Mouse (Mus musculus) heart, embryonic 12.5 days (tissue): ENCODE data around the gene Mrpl52. TPM values are rescaled to one million over a fixed set of nuclear protein-coding genes. Genes with fewer than 3 reads are reported as not detected.

Experiments
- ATAC-seq: fragments of 200-750 bp; cut with Nextera tagmentation; 2 replicates; pipeline ENCODE4 v1.8.0; 2017; ENCODE audit warnings: moderate TSS enrichment, moderate library complexity; ENCODE audit not compliant: insufficient number of reproducible peaks, low FRiP score
- H3K27ac ChIP-seq: fragments of 300-500 bp; sonication (generic); 2 replicates; pipeline ENCODE4 v1.5.1; 2016; ENCODE audit warnings: mild to moderate bottlenecking, moderate library complexity; ENCODE audit not compliant: poor library complexity, severe bottlenecking
- H3K27me3 ChIP-seq: fragments of 300-500 bp; sonication (generic); replicated peaks from 2 replicates; pipeline ENCODE4 v1.6.1; 2016; ENCODE audit warnings: mild to moderate bottlenecking, moderate library complexity
- H3K36me3 ChIP-seq: fragments of 300-500 bp; sonication (generic); 2 replicates; pipeline ENCODE4 v1.6.1; 2016; ENCODE audit warnings: mild to moderate bottlenecking, moderate library complexity
- H3K4me1 ChIP-seq: fragments of 300-500 bp; sonication (generic); replicated peaks from 2 replicates; pipeline ENCODE4 v1.6.1; 2016; ENCODE audit warnings: mild to moderate bottlenecking
- H3K4me2 ChIP-seq: fragments of 300-500 bp; sonication (generic); 2 replicates; pipeline ENCODE4 v1.6.1; 2016; ENCODE audit warnings: mild to moderate bottlenecking, moderate library complexity
- H3K4me3 ChIP-seq: fragments of 300-500 bp; sonication (generic); 2 replicates; pipeline ENCODE4 v1.5.1; 2016; ENCODE audit warnings: mild to moderate bottlenecking
- H3K9ac ChIP-seq: fragments of 300-500 bp; sonication (generic); 2 replicates; pipeline ENCODE4 v1.6.1; 2016; ENCODE audit warnings: mild to moderate bottlenecking, moderate library complexity
- H3K9me3 ChIP-seq: fragments of 300-500 bp; sonication (generic); replicated peaks from 2 replicates; pipeline ENCODE4 v1.6.1; 2016; ENCODE audit warnings: mild to moderate bottlenecking, moderate library complexity
- WGBS: fragments of 180-500 bp; shearing (Covaris S2); methylation state at CpG from one replicate; pipeline ENCODE4 v1.1.7; 2016; 5-methylcytosine and 5-hydroxymethylcytosine counted together
- polyA plus RNA-seq: library from polyadenylated mRNA; unstranded; fragments of >200 nt; fragmentation: Nextera tagmentation; extraction: Ambion mirVana; gene quantifications from 2 replicates; pipeline ENCODE4 v1.2.1, GENCODE M21; 2016

The Mrpl52 gene
- polyA plus RNA-seq, 1 experiment from 2014 or later: 290 TPM

DNA sequence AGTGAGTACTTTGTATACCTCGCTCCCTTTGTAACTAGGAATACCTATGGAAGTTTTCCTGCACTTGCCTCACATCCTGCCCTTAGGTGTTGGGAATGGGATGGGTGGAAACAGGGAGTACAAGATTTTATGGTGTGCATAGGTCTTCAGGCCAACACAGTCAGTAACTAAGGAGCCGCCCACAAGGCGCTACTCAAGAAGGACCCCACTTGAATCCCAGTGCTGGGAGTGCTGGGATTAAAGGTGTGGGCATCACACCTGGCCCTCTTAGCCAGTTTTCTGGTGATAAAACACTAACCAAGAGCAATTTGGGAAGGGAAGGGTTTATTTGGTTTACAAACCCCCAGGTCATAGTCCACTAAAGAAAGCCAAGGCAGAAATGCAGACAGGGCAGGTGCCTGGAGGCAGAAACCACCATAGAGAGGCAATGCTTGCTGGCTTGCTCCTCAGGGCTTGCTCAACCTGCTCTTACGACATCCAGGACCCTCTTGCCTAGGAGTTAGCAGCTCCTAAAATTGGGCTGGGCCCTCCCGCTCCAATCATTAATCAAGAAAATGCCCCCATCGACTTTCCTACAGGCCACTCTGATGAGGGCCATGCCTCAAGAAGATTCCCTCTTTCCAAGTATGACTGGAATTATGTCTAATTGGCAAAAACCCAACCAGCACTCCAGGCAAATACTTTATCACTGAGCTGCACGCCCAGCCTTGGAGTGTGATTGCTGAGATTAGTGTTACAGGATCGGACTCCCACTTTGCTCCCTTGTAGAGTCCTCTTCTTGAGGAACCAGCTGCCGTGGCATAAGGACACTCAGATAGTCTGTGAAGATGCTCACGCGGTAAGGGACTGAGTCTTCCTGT lies 28.2 kb downstream of the Mrpl52 start:
- no peak overlapping the region for H3K4me2 ChIP-seq
- no peaks in the 10 kb centered on the region; the same call in 1 of the 2 replicates for H3K27me3 ChIP-seq
- 61% methylated on average over 11 of the region's 11 CpGs for WGBS
- H3K36me3 ChIP-seq: no peaks in the 10 kb centered on the region
- no peak for ATAC-seq
- H3K4me3 ChIP-seq: no peak overlapping the region
- H3K27ac ChIP-seq: no peak overlapping the region
- no peaks in the 10 kb centered on the region for H3K9me3 ChIP-seq
- no peaks in the 10 kb centered on the region for H3K4me1 ChIP-seq
- no peak overlapping the region for H3K9ac ChIP-seq

DNA sequence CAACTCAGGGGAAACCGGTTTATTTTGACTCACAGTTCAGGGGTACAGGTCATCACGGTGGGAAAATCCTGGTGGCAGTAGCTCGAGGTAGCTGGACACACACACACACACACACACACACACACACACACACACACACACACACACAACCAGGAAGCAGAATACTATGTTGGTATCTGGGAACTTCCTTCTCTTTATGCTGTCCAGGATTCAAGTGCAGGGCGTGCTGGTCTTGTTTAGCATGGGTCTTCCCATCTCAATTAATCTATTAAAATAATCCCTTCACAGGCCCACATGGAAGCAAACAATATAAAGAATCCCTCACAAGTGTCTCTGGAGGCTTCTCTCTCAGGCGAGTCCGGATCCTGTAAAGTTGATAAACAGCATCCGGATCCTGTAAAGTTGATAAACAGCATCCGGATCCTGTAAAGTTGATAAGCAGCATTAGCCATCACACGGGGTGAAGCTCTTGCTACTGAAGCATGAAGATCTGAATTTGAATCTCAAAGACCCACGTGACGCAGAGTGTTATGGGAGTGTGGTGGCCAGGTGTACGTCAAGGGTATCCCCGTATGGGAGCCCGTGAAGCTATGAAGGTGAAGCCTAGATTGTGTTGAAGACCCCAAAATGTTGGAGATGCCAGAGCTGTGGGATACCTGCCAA lies 31.3 kb downstream of the Mrpl52 start:
- H3K4me2 ChIP-seq: no peak overlapping the region
- no peaks in the 10 kb centered on the region for H3K9me3 ChIP-seq
- H3K9ac ChIP-seq: no peak overlapping the region
- no peak for ATAC-seq
- no peaks in the 10 kb centered on the region for H3K4me1 ChIP-seq
- H3K27ac ChIP-seq: no peak overlapping the region
- no peak overlapping the region for H3K4me3 ChIP-seq
- 72% methylated on average over 14 of the region's 14 CpGs for WGBS
- no peaks in the 10 kb centered on the region for H3K27me3 ChIP-seq
- no peaks in the 10 kb centered on the region for H3K36me3 ChIP-seq

DNA sequence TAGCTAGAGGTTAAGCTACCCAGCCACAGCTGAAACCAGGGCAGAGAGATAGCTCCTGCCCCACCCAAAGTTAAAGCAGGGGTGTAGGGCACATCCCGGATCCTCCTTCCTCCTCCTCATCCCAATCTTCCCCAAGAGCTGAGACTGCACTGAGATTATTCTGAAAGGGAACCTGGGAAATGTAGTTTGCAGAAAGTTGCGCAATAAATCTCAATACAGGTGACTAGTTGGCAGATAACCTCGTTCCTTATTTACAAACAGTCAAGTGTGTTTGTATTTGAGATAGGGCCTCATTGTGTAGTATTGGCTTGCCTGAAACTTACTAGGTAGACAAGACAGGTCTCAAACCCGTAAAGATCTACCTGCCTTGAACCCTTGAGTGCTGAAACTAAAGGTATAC lies 35.4 kb downstream of the Mrpl52 start:
- Histone ChIP-seq H3K9me3 (no peaks in the 10 kb centered on the region), H3K4me2 (no peak overlapping the region), H3K36me3 (peaks cover 16% of the 10 kb centered on the region), H3K4me1 (peaks cover 9% of the 10 kb centered on the region; the same call in 1 of the 2 replicates), H3K27ac (no peak overlapping the region), H3K9ac (no peak overlapping the region), H3K4me3 (no peak overlapping the region), H3K27me3 (no peaks in the 10 kb centered on the region)
- 82% methylated on average over 4 of the region's 4 CpGs for WGBS
- ATAC-seq: no peak

DNA sequence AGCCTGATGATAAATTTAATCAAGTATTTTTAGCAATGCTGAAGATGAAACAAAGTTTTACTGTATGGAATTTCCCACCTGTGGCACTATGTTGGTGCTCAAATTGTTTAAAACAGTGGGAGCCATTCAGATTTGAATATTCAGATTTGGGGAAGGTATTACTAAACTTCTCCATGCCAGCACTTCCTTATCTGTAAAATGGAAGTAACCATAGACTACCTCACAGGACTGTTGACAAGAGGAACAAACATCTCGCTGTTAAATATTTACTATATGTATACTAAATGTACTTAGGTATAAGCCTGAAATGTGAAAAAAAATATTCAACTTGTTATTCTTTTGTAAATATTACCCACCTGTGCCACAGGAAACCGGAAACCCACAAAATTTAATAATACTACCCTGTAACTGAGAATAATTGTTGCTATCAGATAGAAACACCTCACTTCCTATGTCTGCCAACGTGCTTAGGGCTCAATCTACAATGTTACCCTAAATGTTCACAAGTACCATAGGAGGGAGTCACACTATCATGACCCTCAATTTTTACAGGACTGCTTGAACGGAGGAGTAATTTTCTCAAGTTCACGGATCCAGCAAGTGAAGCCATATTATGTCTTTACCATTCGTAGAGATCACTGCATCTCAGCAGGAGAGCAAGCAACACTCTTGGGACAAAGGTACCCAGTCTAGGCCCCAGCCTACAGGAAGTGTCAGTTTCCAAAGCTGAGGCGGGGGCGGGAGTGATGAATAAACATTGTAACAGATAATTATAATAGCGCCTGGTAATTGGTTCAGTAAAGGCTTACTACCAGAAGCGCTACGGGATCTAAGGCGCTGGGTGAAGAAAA lies 36.6 kb downstream of the Mrpl52 start:
- ATAC-seq: no peak
- Histone ChIP-seq H3K27ac (peak overlapping the region; percentile 45; the same call in 1 of the 2 replicates), H3K9ac (peak overlapping the region; percentile 90; the same call in 1 of the 2 replicates), H3K4me1 (peaks cover 12% of the 10 kb centered on the region; the same call in 1 of the 2 replicates), H3K4me2 (peak overlapping the region; percentile 83), H3K27me3 (no peaks in the 10 kb centered on the region), H3K4me3 (peak overlapping the region; percentile 81), H3K36me3 (peaks cover 28% of the 10 kb centered on the region), H3K9me3 (no peaks in the 10 kb centered on the region)
- 15% methylated on average over 12 of the region's 12 CpGs for WGBS

DNA sequence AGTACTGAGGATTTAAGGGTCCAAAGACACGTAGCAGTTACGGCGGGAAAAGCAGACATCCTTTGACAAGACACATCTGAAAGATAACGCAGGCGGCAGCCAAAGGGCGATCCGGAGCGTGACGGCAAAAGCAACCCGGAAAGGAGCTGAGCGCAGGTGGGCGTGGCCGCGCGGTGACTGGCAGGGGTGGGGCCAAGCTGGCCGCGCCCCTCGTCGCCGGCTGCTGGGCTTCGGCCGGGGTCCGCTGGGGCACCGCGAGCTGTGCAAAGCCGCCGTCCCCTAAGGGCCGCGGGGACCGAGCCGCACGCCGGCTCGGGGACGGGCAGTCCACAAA lies 37.2 kb downstream of the Mrpl52 start, which contains the start of gene Lrp10:
Gene Lrp10 (plus strand): TSS at position 179 of the 334 bp plus-strand sequence.
- H3K4me2 ChIP-seq: peak within 1 kb of the TSS; percentile 83
- H3K9me3 ChIP-seq: no peaks in the 10 kb centered on the region
- H3K4me3 ChIP-seq: peak within 1 kb of the TSS; percentile 81
- H3K9ac ChIP-seq: peak within 1 kb of the TSS; percentile 90
- peak within 1 kb of the TSS; percentile 83 for H3K27ac ChIP-seq
- H3K27me3 ChIP-seq: no peaks in the 10 kb centered on the region
- ATAC-seq: peak; percentile 93
- WGBS: under 1% methylated on average over 35 of the region's 35 CpGs
- H3K4me1 ChIP-seq: peaks cover 12% of the 10 kb centered on the region; the same call in 1 of the 2 replicates
- H3K36me3 ChIP-seq: peaks cover 34% of the 10 kb centered on the region

DNA sequence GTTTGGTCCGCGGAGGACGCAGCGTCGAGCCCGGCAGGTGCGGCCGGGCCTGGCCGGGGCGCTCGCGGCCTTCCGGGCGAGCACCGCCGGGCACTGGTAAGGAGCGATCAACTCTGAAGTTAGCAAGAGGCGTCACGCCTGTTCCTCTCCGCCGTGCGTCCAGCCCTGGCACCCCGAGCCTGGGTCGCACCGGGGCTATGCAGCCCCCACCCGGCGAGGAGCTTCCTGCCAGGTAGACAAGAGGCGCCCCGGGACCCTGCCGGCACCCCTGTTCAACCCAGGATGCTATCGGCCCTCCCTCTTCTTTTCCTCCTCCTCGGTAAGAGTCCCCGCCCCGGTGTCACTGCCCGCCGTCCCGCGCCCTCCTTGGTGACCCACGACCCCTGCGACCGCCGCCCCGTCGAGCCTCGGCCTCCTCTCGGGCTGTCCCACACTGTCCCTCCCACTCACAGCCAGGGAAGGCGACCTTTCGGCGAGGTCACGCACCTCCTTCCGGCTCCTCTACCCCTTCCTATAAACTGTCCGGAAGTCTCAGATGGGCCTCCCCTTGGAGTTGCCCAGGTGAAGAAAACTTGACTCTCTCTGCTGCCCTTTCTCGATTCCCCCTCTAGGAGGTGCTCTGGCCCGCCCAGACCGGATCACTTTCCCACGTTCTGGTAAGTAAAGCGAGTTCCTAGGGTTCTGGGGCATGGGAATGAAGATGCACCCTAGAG lies 37.7 kb downstream of the Mrpl52 start:
- peak; percentile 78 for ATAC-seq
- peak overlapping the region; percentile 90 for H3K9ac ChIP-seq
- under 1% methylated on average over 55 of the region's 57 CpGs for WGBS
- H3K36me3 ChIP-seq: peaks cover 39% of the 10 kb centered on the region
- H3K4me1 ChIP-seq: peaks cover 12% of the 10 kb centered on the region; the same call in 1 of the 2 replicates
- peak overlapping the region; percentile 83 for H3K4me2 ChIP-seq
- peak overlapping the region; percentile 81 for H3K4me3 ChIP-seq
- H3K9me3 ChIP-seq: no peaks in the 10 kb centered on the region
- peak overlapping the region; percentile 83 for H3K27ac ChIP-seq
- H3K27me3 ChIP-seq: no peaks in the 10 kb centered on the region

DNA sequence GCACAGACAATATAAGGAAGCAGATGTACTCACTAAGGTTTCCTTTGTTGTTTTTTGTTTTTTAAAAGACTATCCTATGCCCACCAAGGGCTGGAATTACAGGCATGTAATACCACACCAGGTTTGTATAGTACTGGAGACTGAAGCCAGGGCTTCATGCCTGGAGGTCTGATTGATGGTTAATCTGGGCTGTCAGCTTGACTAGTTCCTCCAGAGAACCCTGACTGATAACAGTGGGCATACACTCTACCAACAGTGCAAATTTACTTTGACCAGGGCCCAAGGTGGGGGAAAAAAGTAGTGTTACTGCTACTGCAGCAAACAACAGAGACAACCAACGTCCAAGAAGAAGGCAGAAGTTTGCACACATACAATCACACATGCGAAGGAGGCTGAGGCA lies 44.8 kb downstream of the Mrpl52 start:
- no peak for ATAC-seq
- no peaks in the 10 kb centered on the region for H3K27me3 ChIP-seq

DNA sequence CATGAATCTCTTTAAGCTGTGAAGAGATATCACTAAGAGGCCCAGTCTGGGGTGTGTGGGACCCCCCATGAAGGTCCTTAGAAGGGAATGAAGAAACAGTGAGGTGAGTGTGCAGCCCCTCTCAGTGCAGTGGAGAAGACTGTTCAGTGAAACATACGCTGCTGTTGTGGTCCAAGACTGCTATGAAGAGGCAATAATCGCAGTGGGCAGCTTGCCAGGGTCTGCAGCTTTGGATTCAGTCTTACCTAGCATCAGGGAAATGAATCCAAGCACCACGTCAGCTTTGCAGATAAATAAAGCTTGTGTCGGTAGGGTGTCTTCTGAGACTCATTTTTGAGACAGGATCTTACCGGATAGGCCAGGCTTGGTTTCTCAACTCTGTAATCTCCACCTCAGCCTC lies 46.0 kb downstream of the Mrpl52 start:
- 62% methylated on average over 5 of the region's 5 CpGs for WGBS
- Histone ChIP-seq H3K9me3 (no peaks in the 10 kb centered on the region), H3K4me1 (peaks cover 15% of the 10 kb centered on the region), H3K36me3 (peaks cover 41% of the 10 kb centered on the region), H3K27me3 (peaks cover 4% of the 10 kb centered on the region), H3K4me3 (no peak overlapping the region), H3K27ac (no peak overlapping the region), H3K4me2 (no peak overlapping the region), H3K9ac (no peak overlapping the region)
- no peak for ATAC-seq

More for the DNA sequence above, 44.8 kb downstream of the Mrpl52 start:
- H3K36me3 ChIP-seq: peaks cover 52% of the 10 kb centered on the region
- H3K9me3 ChIP-seq: no peaks in the 10 kb centered on the region
- H3K27ac ChIP-seq: no peak overlapping the region
- no peak overlapping the region for H3K4me2 ChIP-seq
- H3K4me3 ChIP-seq: no peak overlapping the region
- no peak overlapping the region for H3K9ac ChIP-seq
- peaks cover 11% of the 10 kb centered on the region for H3K4me1 ChIP-seq
- 93% methylated on average over 2 of the region's 2 CpGs for WGBS

DNA sequence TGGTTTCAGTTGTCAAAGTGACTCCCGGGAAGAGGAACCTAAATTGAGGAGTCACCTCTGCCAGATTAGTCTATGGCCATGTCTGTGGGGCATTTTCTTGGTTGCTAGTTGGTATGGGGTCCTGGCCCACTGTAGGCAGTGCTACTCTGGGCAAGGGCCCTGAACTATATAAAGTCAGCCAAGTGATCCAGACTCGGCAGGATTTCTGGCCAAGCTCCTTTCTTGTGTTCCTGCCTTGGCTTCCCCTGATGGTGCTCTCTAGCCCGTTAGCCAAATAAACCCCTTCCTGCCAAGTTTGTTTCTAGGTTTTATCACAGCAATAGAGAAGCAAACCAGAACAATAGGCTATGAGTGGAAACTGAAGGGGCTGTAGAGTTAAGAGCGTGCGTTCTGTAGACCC lies 48.0 kb downstream of the Mrpl52 start:
- Histone ChIP-seq H3K36me3 (peaks cover 20% of the 10 kb centered on the region), H3K4me1 (peaks cover 24% of the 10 kb centered on the region), H3K4me3 (no peak overlapping the region), H3K27ac (no peak overlapping the region), H3K4me2 (no peak overlapping the region), H3K9ac (no peak overlapping the region), H3K27me3 (peaks cover 21% of the 10 kb centered on the region), H3K9me3 (no peaks in the 10 kb centered on the region)
- 62% methylated on average over 5 of the region's 5 CpGs for WGBS
- no peak for ATAC-seq
